Mouse (Mus musculus): ENCODE results near the gene Gm21976. TPM values are rescaled to one million over a fixed set of nuclear protein-coding genes. Genes with fewer than 3 reads are reported as not detected.

Gm21976 gene
- polyA plus RNA-seq, 1 experiment = not detected

DNA sequence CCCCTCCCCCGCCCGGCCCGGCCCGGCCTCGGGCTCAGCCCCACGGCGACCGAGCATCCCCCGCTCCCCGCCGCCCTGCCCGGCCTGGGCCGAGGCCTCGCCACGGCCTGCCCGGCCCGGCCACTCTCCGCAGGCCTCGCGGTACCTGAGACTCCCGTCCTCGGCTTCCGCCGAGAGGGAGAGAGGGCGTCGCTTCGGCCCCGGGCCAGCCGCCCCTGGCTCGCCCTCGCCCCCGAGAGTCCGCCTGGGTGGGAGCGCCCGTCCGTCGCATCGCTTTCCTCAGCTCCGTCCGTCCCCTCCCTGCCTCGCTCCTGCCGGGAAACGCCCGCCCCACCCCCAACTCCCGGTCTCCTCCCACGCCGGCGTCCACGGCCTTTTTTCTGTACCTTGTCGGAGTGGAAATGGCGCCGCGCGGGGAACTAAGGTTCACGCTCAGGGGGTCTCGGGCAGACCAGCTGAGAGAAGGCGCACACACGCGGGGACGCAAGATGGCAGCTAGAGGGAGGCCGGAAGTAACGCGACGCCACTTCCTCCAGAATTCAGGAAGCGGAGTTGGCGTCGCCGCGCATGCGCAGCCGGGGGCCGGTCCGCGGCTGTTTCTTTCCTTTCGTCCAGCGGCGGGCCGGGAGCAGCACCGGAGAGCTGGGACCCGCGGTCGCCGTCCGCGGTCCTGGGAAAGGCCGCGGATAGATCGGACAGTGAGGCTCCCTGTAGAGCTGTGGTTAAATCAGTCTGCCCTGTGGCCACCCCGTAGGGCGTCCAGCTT is 37.0 kb downstream of the Gm21976 start, which contains the start of gene Btf3:
Gene Btf3, minus strand, starts transcription at position 527 of the 766 bp plus-strand sequence.
- peaks cover 34% of the 10 kb centered on the region for H3K36me3 ChIP-seq (ENCODE audit: control insufficient read depth, insufficient read depth)
- no peaks in the 10 kb centered on the region for H3K27me3 ChIP-seq (ENCODE audit: control insufficient read depth, insufficient read depth, insufficient read length)
- peak within 1 kb of the TSS; percentile 98 for H3K4me2 ChIP-seq (ENCODE audit: low read depth)
- peak within 1 kb of the TSS; percentile 78 for H3K4me3 ChIP-seq
- peak; percentile 59 for TF ChIP-seq POLR2A (IDR thresholded peaks at IDR 0.05; ENCODE audit: insufficient read length, low read depth)
- TF ChIP-seq POLR2AphosphoS2 (IDR thresholded peaks at IDR 0.05; ENCODE audit: insufficient read length, low read depth) = no peak
- TF ChIP-seq SRF (IDR thresholded peaks at IDR 0.05; ENCODE audit: control insufficient read depth, insufficient read length, low read depth) = no peak
- H3ac ChIP-seq (ENCODE audit: control insufficient read depth, insufficient read length) = peak within 1 kb of the TSS; percentile 100
- H3K79me2 ChIP-seq (ENCODE audit: control insufficient read depth, insufficient read depth) = peaks cover 48% of the 10 kb centered on the region

DNA sequence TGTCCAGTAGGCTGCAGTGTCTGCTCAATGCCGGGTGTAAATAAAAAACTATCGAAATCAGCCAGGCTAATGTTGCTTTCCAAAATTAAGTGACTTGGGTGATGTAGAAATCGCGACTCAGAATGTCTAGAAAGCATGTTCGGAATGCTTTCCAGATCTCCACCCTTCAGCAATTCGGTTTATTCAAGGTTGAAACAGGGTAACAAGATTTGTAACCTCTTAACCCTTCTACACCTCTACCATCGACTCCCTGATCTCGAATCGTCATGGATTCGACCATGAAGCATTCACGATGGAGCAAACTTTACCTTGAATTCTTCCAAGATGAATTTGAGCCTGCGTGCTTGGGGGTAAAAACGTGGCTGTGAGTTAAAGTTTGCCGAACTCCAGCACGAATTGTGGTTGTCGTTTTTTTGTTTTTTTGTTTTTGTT is 37.6 kb downstream of the Gm21976 start:
- H3K27me3 ChIP-seq (ENCODE audit: control insufficient read depth, insufficient read depth, insufficient read length) = no peaks in the 10 kb centered on the region
- H3K4me3 ChIP-seq = peak overlapping the region; percentile 78
- peaks cover 28% of the 10 kb centered on the region for H3K36me3 ChIP-seq (ENCODE audit: control insufficient read depth, insufficient read depth)
- H3K79me2 ChIP-seq (ENCODE audit: control insufficient read depth, insufficient read depth) = peaks cover 43% of the 10 kb centered on the region
- peak overlapping the region; percentile 98 for H3K4me2 ChIP-seq (ENCODE audit: low read depth)
- H3ac ChIP-seq (ENCODE audit: control insufficient read depth, insufficient read length) = peak overlapping the region; percentile 100
- TF ChIP-seq TCF12 (IDR thresholded peaks at IDR 0.05; ENCODE audit: insufficient read depth, poor library complexity, severe bottlenecking) (no peak), POLR2AphosphoS2 (IDR thresholded peaks at IDR 0.05; ENCODE audit: insufficient read length, low read depth) (no peak), MYOG (IDR thresholded peaks at IDR 0.05; ENCODE audit: control insufficient read depth in 1 of 3, insufficient read depth in 1 of 3, insufficient read length in 2 of 3, low read depth in 2 of 3) (no peak), REST (IDR thresholded peaks at IDR 0.05; ENCODE audit: insufficient read depth, insufficient read length) (no peak), CEBPB (IDR thresholded peaks at IDR 0.05; ENCODE audit: insufficient read depth, poor library complexity, severe bottlenecking) (no peak), MYOD1 (IDR thresholded peaks at IDR 0.05; ENCODE audit: control insufficient read depth in 1 of 3, insufficient read length in 2 of 3, low read depth in 2 of 3) (no peak), E2F4 (IDR thresholded peaks at IDR 0.05; ENCODE audit: insufficient read depth) (no peak), TCF3 (IDR thresholded peaks at IDR 0.05; ENCODE audit: insufficient read length, low read depth) (no peak), USF1 (IDR thresholded peaks at IDR 0.05; ENCODE audit: low read depth) (no peak), POLR2A (IDR thresholded peaks at IDR 0.05; ENCODE audit: insufficient read length, low read depth) (no peak), MAX (IDR thresholded peaks at IDR 0.05; ENCODE audit: low read depth) (no peak), SRF (IDR thresholded peaks at IDR 0.05; ENCODE audit: control insufficient read depth, insufficient read length, low read depth) (no peak)

DNA sequence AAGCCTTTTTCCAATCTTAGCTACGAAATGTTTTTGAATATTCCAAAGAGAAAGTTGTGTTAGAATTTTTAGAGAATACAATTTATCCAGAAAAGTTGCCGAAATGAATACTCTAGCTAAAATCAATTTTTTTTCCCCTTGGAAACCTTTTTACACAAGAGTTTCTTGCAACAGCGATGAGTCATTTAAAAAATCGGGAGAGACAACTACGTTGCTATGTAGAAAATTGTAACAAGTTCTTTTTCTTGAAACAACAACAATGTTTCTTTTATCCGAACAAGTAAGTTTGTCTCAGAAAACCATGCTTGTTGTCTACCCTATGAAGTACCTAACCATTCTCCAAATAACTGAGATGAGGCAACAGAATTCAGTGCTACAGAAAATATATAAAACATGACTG is 38.2 kb downstream of the Gm21976 start:
- Histone ChIP-seq H3K79me2 (ENCODE audit: control insufficient read depth, insufficient read depth) (peaks cover 37% of the 10 kb centered on the region), H3K36me3 (ENCODE audit: control insufficient read depth, insufficient read depth) (peaks cover 21% of the 10 kb centered on the region)

DNA sequence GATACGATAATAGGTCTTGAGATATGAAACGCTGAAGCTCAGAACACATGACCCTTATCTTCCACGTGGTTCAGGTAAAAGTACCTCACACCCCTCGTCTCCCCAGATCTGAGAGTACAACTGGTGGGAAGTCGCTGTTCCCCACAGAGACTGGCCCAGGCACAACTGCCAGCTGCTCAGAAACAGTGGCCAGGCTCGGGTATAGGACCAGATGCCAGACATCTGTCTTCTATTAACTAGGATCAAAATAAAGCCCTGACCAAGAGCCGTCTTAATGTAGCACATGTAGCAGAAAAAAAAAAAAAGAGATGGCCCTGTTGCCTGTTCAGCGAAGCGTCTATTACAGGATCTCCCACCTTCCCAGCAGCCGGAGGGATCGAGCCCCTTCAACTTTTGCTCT is 45.3 kb downstream of the Gm21976 start:
- no peak overlapping the region for H3K4me2 ChIP-seq (ENCODE audit: low read depth)
- no peaks in the 10 kb centered on the region for H3K79me2 ChIP-seq (ENCODE audit: control insufficient read depth, insufficient read depth)
- H3K36me3 ChIP-seq (ENCODE audit: control insufficient read depth, insufficient read depth) = no peaks in the 10 kb centered on the region
- no peak for TF ChIP-seq SRF (IDR thresholded peaks at IDR 0.05; ENCODE audit: control insufficient read depth, insufficient read length, low read depth)
- TF ChIP-seq USF1 (IDR thresholded peaks at IDR 0.05; ENCODE audit: low read depth) = no peak
- no peak for TF ChIP-seq POLR2A (IDR thresholded peaks at IDR 0.05; ENCODE audit: insufficient read length, low read depth)
- no peak for TF ChIP-seq MYOG (IDR thresholded peaks at IDR 0.05; ENCODE audit: control insufficient read depth in 1 of 3, insufficient read depth in 1 of 3, insufficient read length in 2 of 3, low read depth in 2 of 3)
- no peak for TF ChIP-seq POLR2AphosphoS2 (IDR thresholded peaks at IDR 0.05; ENCODE audit: insufficient read length, low read depth)
- no peak for TF ChIP-seq MAX (IDR thresholded peaks at IDR 0.05; ENCODE audit: low read depth)
- no peak for TF ChIP-seq TCF3 (IDR thresholded peaks at IDR 0.05; ENCODE audit: insufficient read length, low read depth)
- no peak for TF ChIP-seq E2F4 (IDR thresholded peaks at IDR 0.05; ENCODE audit: insufficient read depth)
- no peak for TF ChIP-seq REST (IDR thresholded peaks at IDR 0.05; ENCODE audit: insufficient read depth, insufficient read length)
- no peak for TF ChIP-seq MYOD1 (IDR thresholded peaks at IDR 0.05; ENCODE audit: control insufficient read depth in 1 of 3, insufficient read length in 2 of 3, low read depth in 2 of 3)
- no peak for TF ChIP-seq CEBPB (IDR thresholded peaks at IDR 0.05; ENCODE audit: insufficient read depth, poor library complexity, severe bottlenecking)
- no peak for TF ChIP-seq TCF12 (IDR thresholded peaks at IDR 0.05; ENCODE audit: insufficient read depth, poor library complexity, severe bottlenecking)
- no peak overlapping the region for H3ac ChIP-seq (ENCODE audit: control insufficient read depth, insufficient read length)
- H3K4me3 ChIP-seq = no peak overlapping the region
- no peaks in the 10 kb centered on the region for H3K27me3 ChIP-seq (ENCODE audit: control insufficient read depth, insufficient read depth, insufficient read length)

More for the DNA sequence above, 38.2 kb downstream of the Gm21976 start:
- H3K4me2 ChIP-seq (ENCODE audit: low read depth) = peak overlapping the region; percentile 98
- H3ac ChIP-seq (ENCODE audit: control insufficient read depth, insufficient read length) = no peak overlapping the region
- no peaks in the 10 kb centered on the region for H3K27me3 ChIP-seq (ENCODE audit: control insufficient read depth, insufficient read depth, insufficient read length)
- peak overlapping the region; percentile 78 for H3K4me3 ChIP-seq
- TF ChIP-seq MAX (IDR thresholded peaks at IDR 0.05; ENCODE audit: low read depth) (no peak), CEBPB (IDR thresholded peaks at IDR 0.05; ENCODE audit: insufficient read depth, poor library complexity, severe bottlenecking) (no peak), REST (IDR thresholded peaks at IDR 0.05; ENCODE audit: insufficient read depth, insufficient read length) (no peak), SRF (IDR thresholded peaks at IDR 0.05; ENCODE audit: control insufficient read depth, insufficient read length, low read depth) (no peak), TCF12 (IDR thresholded peaks at IDR 0.05; ENCODE audit: insufficient read depth, poor library complexity, severe bottlenecking) (no peak), POLR2AphosphoS2 (IDR thresholded peaks at IDR 0.05; ENCODE audit: insufficient read length, low read depth) (no peak), TCF3 (IDR thresholded peaks at IDR 0.05; ENCODE audit: insufficient read length, low read depth) (no peak), MYOG (IDR thresholded peaks at IDR 0.05; ENCODE audit: control insufficient read depth in 1 of 3, insufficient read depth in 1 of 3, insufficient read length in 2 of 3, low read depth in 2 of 3) (no peak)
